Mouse (Mus musculus) liver, embryonic 15.5 days (tissue): Measurements from ENCODE around the gene Zfp64. TPM values are rescaled to one million over a fixed set of nuclear protein-coding genes. Genes with fewer than 3 reads are reported as not detected.

Experiments used
- ATAC-seq: fragments of 200-750 bp; cut with Nextera tagmentation; 2 replicates; pipeline ENCODE4 v1.8.0; 2017; ENCODE audit warnings: moderate number of reproducible peaks, mild to moderate bottlenecking, moderate library complexity; ENCODE audit not compliant: insufficient read depth
- H3K27ac ChIP-seq: fragments of 300-500 bp; sonication (generic); replicated peaks from 2 replicates; pipeline ENCODE4 v1.5.1; 2015; ENCODE audit warnings: mild to moderate bottlenecking, inconsistent platforms
- H3K27me3 ChIP-seq: fragments of 300-500 bp; sonication (generic); 2 replicates; pipeline ENCODE4 v1.6.1; 2015; ENCODE audit warnings: mild to moderate bottlenecking, inconsistent platforms
- H3K36me3 ChIP-seq: fragments of 300-500 bp; sonication (generic); replicated peaks from 2 replicates; pipeline ENCODE4 v1.6.1; 2015; ENCODE audit warnings: moderate library complexity, mild to moderate bottlenecking, inconsistent platforms
- H3K4me1 ChIP-seq: fragments of 300-500 bp; sonication (generic); replicated peaks from 2 replicates; pipeline ENCODE4 v1.6.1; 2015; ENCODE audit warnings: inconsistent platforms
- H3K4me2 ChIP-seq: fragments of 300-500 bp; sonication (generic); 2 replicates; pipeline ENCODE4 v1.6.1; 2015; ENCODE audit warnings: moderate library complexity, mild to moderate bottlenecking, inconsistent platforms
- H3K4me3 ChIP-seq: fragments of 300-500 bp; sonication (generic); replicated peaks from 2 replicates; pipeline ENCODE4 v1.5.1; 2015; ENCODE audit warnings: mild to moderate bottlenecking, inconsistent platforms
- H3K9ac ChIP-seq: fragments of 300-500 bp; sonication (generic); 2 replicates; pipeline ENCODE4 v1.6.1; 2015; ENCODE audit warnings: moderate library complexity, mild to moderate bottlenecking, inconsistent platforms
- H3K9me3 ChIP-seq: fragments of 300-500 bp; sonication (generic); replicated peaks from 2 replicates; pipeline ENCODE4 v1.6.1; 2016; ENCODE audit warnings: inconsistent platforms
- WGBS: fragments of 180-500 bp; shearing (Covaris S2); methylation state at CpG from one replicate; pipeline ENCODE4 v1.1.7; 2015; ENCODE audit warnings: mixed read lengths; ENCODE audit not compliant: insufficient replicate concordance; 5-methylcytosine and 5-hydroxymethylcytosine counted together
- polyA plus RNA-seq: library from polyadenylated mRNA; unstranded; fragments of >200 nt; fragmentation: Nextera tagmentation; extraction: Ambion mirVana; gene quantifications from 2 replicates; pipeline ENCODE4 v1.2.1, GENCODE M21; 2015

Gene Zfp64
- polyA plus RNA-seq, 1 experiment from 2014 or later, result 8.2 TPM

DNA sequence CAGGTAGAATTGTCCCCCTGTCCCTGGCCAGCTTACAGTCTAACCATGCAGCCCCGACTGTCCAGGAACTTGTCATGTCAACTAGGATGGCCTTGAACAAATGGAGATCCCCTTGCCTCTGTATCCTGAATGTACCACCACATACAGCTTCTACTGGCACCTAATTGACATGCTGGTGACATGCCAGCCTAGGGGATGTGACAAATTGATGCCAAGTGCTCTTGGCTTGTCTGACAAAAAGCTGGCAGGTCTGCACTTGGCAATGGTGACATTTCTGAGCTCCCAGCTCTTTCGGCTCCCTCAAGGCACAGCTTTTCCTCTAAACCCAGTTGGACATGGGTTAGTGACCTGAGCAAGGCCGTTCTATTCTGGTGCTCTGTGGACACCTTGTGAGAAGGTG is 106.8 kb downstream of the Zfp64 start:
- H3K9ac ChIP-seq, result no peak overlapping the region
- 62% methylated on average over 3 of the region's 3 CpGs for WGBS
- peaks cover 16% of the 10 kb centered on the region; the same call in 1 of the 2 replicates for H3K27me3 ChIP-seq
- no peak overlapping the region for H3K4me3 ChIP-seq
- no peaks in the 10 kb centered on the region for H3K4me1 ChIP-seq
- no peaks in the 10 kb centered on the region for H3K9me3 ChIP-seq
- no peak for ATAC-seq
- H3K4me2 ChIP-seq, result no peak overlapping the region
- no peak overlapping the region for H3K27ac ChIP-seq
- no peaks in the 10 kb centered on the region for H3K36me3 ChIP-seq

DNA sequence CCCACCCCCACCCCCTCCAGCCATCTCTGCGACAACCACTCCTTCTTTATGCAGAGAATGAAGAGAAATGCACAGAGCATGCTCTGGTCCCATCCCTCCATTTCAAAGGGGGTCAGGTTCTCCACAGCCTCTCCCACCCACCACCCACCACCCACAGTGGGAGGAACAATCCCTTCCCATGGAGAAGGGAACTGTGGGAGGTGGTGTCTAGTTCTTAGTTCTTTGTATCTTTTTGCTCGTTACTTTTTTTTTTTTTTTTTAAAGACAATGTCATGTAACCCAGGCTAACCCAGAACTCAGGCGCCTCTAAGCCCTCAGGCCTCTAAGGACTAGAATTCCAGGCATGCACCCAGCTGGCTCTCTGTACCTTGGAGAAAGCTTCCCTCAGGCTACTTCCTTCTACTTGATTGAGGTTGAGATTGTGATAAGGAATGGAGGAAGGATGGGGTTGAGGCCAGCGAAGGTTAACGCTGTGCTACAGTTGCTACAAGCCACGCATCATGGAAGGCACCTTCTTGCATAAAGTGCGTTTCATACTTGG is 109.1 kb downstream of the Zfp64 start:
- 26% methylated on average over 7 of the region's 7 CpGs for WGBS
- peaks cover 38% of the 10 kb centered on the region for H3K27me3 ChIP-seq

More for the DNA sequence above, 109.1 kb downstream of the Zfp64 start:
- H3K4me1 ChIP-seq, result 0 out of 2 replicates have a peak, but pooled peaks cover 6% of the 10 kb centered on the region
- no peak overlapping the region for H3K4me2 ChIP-seq
- H3K4me3 ChIP-seq, result no peak overlapping the region
- H3K9me3 ChIP-seq, result no peaks in the 10 kb centered on the region
- no peak overlapping the region for H3K27ac ChIP-seq
- ATAC-seq, result no peak
- no peaks in the 10 kb centered on the region for H3K36me3 ChIP-seq
- no peak overlapping the region for H3K9ac ChIP-seq

Other genes starting within 250 kb of the Zfp64 start
- 3.3 and 4.2 TPM in 2 replicates for gene Atp9a, start 213.2 kb downstream of the Zfp64 start, polyA plus RNA-seq
- 3.6 and 3.9 TPM in 2 replicates for gene Sall4, start 187.6 kb downstream of the Zfp64 start, polyA plus RNA-seq